Mouse (Mus musculus) splenic B cell, adult 2 months (primary cell): ENCODE data around the gene Dock9.

Experiments
- DNase-seq: peaks from one replicate; pipeline ENCODE4 v3.0.0-alpha.2; 2011; ENCODE audit warnings: low read depth, low spot score
- H3K27me3 ChIP-seq: 2 replicates; pipeline ENCODE4 v1.6.1; 2012; ENCODE audit warnings: mild to moderate bottlenecking, low read length, moderate library complexity, mixed read lengths; ENCODE audit not compliant: control insufficient read depth, poor library complexity, insufficient read depth, severe bottlenecking
- H3K36me3 ChIP-seq: 2 replicates; pipeline ENCODE4 v1.6.1; 2012; ENCODE audit warnings: mild to moderate bottlenecking, low read length, moderate library complexity, mixed read lengths; ENCODE audit not compliant: control insufficient read depth, poor library complexity, insufficient read depth, severe bottlenecking

Gene Dock9

GRCm38 (mm10) chr14:121800962-121801361 lies 3.3 kb upstream of the Dock9 start:
- DNase-seq: peak; percentile 44
- H3K27me3 ChIP-seq: no peaks in the 10 kb centered on the region
- H3K36me3 ChIP-seq: no peaks in the 10 kb centered on the region

- no peaks in the 10 kb centered on the region for H3K27me3 ChIP-seq
- no peak for DNase-seq
- no peaks in the 10 kb centered on the region for H3K36me3 ChIP-seq
Observed at GRCm38 (mm10) chr14:121799112-121799511, 1.5 kb upstream of the Dock9 start.

- Histone ChIP-seq H3K27me3 (no peaks in the 10 kb centered on the region), H3K36me3 (no peaks in the 10 kb centered on the region)
- peak; percentile 94 for DNase-seq
Observed at GRCm38 (mm10) chr14:121798411-121798799, 768 bp upstream of the Dock9 start.

- H3K36me3 ChIP-seq: no peaks in the 10 kb centered on the region
- H3K27me3 ChIP-seq: no peaks in the 10 kb centered on the region
- DNase-seq: peak; percentile 19
Observed at GRCm38 (mm10) chr14:121796571-121797456, 823 bp downstream of the Dock9 start.

GRCm38 (mm10) chr14:121795536-121795935 lies 2.1 kb downstream of the Dock9 start:
- Histone ChIP-seq H3K27me3 (no peaks in the 10 kb centered on the region), H3K36me3 (no peaks in the 10 kb centered on the region)
- no peak for DNase-seq

- H3K36me3 ChIP-seq: no peaks in the 10 kb centered on the region
- no peaks in the 10 kb centered on the region for H3K27me3 ChIP-seq
- DNase-seq: no peak
Observed at GRCm38 (mm10) chr14:121793639-121794038, 4.0 kb downstream of the Dock9 start.

GRCm38 (mm10) chr14:121791935-121792334 lies 5.7 kb downstream of the Dock9 start:
- no peaks in the 10 kb centered on the region for H3K27me3 ChIP-seq
- no peaks in the 10 kb centered on the region for H3K36me3 ChIP-seq
- DNase-seq: no peak

GRCm38 (mm10) chr14:121791112-121791511 lies 6.5 kb downstream of the Dock9 start:
- no peak for DNase-seq
- no peaks in the 10 kb centered on the region; the same call in 1 of the 2 replicates for H3K36me3 ChIP-seq
- no peaks in the 10 kb centered on the region for H3K27me3 ChIP-seq

- no peaks in the 10 kb centered on the region; the same call in 1 of the 2 replicates for H3K36me3 ChIP-seq
- H3K27me3 ChIP-seq: no peaks in the 10 kb centered on the region
- DNase-seq: no peak
Observed at GRCm38 (mm10) chr14:121789273-121789672, 8.4 kb downstream of the Dock9 start.

GRCm38 (mm10) chr14:121788451-121788850 lies 9.2 kb downstream of the Dock9 start:
- H3K36me3 ChIP-seq: no peaks in the 10 kb centered on the region; the same call in 1 of the 2 replicates
- no peak for DNase-seq
- no peaks in the 10 kb centered on the region for H3K27me3 ChIP-seq

GRCm38 (mm10) chr14:121787430-121787829 lies 10.2 kb downstream of the Dock9 start:
- H3K27me3 ChIP-seq: no peaks in the 10 kb centered on the region

GRCm38 (mm10) chr14:121786900-121787299 lies 10.7 kb downstream of the Dock9 start:
- DNase-seq: no peak
- Histone ChIP-seq H3K27me3 (no peaks in the 10 kb centered on the region), H3K36me3 (no peaks in the 10 kb centered on the region; the same call in 1 of the 2 replicates)

More at GRCm38 (mm10) chr14:121787430-121787829, 10.2 kb downstream of the Dock9 start:
- no peak for DNase-seq
- no peaks in the 10 kb centered on the region; the same call in 1 of the 2 replicates for H3K36me3 ChIP-seq

GRCm38 (mm10) chr14:121785394-121785793 lies 12.2 kb downstream of the Dock9 start:
- Histone ChIP-seq H3K36me3 (no peaks in the 10 kb centered on the region; the same call in 1 of the 2 replicates), H3K27me3 (no peaks in the 10 kb centered on the region)
- no peak for DNase-seq

- H3K27me3 ChIP-seq: no peaks in the 10 kb centered on the region
- no peak for DNase-seq
- H3K36me3 ChIP-seq: no peaks in the 10 kb centered on the region
Observed at GRCm38 (mm10) chr14:121780942-121781531, 16.6 kb downstream of the Dock9 start.
